ENCODE assay signal across 21 mouse cellular contexts in the genomic region with DNA sequence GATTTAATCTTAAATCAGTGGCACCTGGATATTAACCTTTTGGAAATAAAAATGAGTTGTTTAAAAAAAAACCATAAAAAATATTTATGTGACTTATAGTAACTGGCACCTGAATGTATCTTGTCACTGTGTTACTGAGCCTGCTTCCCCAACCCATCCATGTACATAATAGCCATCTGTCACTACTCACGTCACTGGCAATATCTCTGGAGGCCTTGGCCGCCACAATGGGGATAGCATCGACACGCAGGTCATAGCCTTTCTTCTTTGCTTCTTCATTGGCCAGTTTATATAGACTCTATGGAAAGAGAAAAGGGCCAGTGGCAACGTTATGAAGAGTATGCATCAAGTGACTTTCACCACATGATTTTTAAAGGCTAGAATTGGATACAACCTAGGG.
DNase-seq lines count a peak whose midpoint lies in the region; ATAC-seq lines count a peak whose summit lies in the region.
"Had no signal": no experiment of that assay in that cellular context is flagged by ENCODE, and none has a peak within 500 bp of the region (broad histone marks: within the 10 kb centered on the region; RNA-seq: fewer than 3 reads in every experiment).

No protein-coding gene starts in this region.

- H3K27me3 ChIP-seq in hindbrain, embryonic 11.5 days (ENCODE audit: control insufficient read depth, insufficient read depth, low read length): no peaks in the 10 kb centered on the region
- H3K27me3 ChIP-seq: forebrain, embryonic 13.5 days; heart, embryonic 12.5 days; hindbrain, embryonic 12.5 days had no signal

- no peak overlapping the region for H3K4me3 ChIP-seq in hindbrain, embryonic 11.5 days (ENCODE audit: low read depth, low read length)
- H3K4me3 ChIP-seq: embryonic facial prominence, embryonic 10.5 days; forebrain, embryonic 13.5 days; heart, embryonic 12.5 days; hindbrain, embryonic 12.5 days had no signal

- peak; percentile 83 for DNase-seq in brain, adult 2 months (ENCODE audit: low read depth, low spot score)
- DNase-seq in cerebellum, adult 11 months: peak; percentile 46
- peak; percentile 44 for DNase-seq in cerebellum, adult 8-10 months
- DNase-seq in cerebellum, postnatal 14 days: peak; percentile 37 to 72
- no peak for DNase-seq in hindbrain, embryonic 11.5 days (ENCODE audit: low spot score)
- DNase-seq in kidney, postnatal 36 days: no peak
- DNase-seq: adrenal gland, postnatal 10 days; forebrain, postnatal 0 days; gastrocnemius, postnatal 36 days; heart, adult 18-20 months; heart, postnatal 36 days; kidney, adult 11 months; kidney, adult 9 months had no signal

- no peaks in the 10 kb centered on the region for H3K4me1 ChIP-seq in hindbrain, embryonic 11.5 days (replicated peaks; ENCODE audit: control insufficient read depth, insufficient read depth, low read length)
- H3K4me1 ChIP-seq: embryonic facial prominence, embryonic 10.5 days; heart, embryonic 12.5 days; hindbrain, embryonic 12.5 days had no signal

- H3K36me3 ChIP-seq in hindbrain, embryonic 11.5 days (ENCODE audit: control insufficient read depth, insufficient read depth, low read length): no peaks in the 10 kb centered on the region
- H3K36me3 ChIP-seq: embryonic facial prominence, embryonic 10.5 days; heart, embryonic 12.5 days; hindbrain, embryonic 12.5 days had no signal

- H3K27ac ChIP-seq in hindbrain, embryonic 11.5 days (ENCODE audit: low read depth, low read length): no peak overlapping the region
- H3K27ac ChIP-seq: embryonic facial prominence, embryonic 10.5 days; forebrain, embryonic 13.5 days; hindbrain, embryonic 12.5 days; kidney, postnatal 0 days had no signal

- H3K9me3 ChIP-seq in hindbrain, embryonic 11.5 days (ENCODE audit: control insufficient read depth, low read length): no peaks in the 10 kb centered on the region
- H3K9me3 ChIP-seq: embryonic facial prominence, embryonic 10.5 days; forebrain, embryonic 13.5 days; heart, embryonic 12.5 days; hindbrain, embryonic 12.5 days had no signal

- ATAC-seq in hindbrain, embryonic 11.5 days (ENCODE audit: low FRiP score): no peak
- no peak for ATAC-seq in frontal cortex, adult (ENCODE audit: low TSS enrichment)
- ATAC-seq: forebrain, embryonic 13.5 days; forebrain, postnatal 0 days; hindbrain, embryonic 16.5 days; inflammation-experienced regulatory T-cells, adult 6 months had no signal

- WGBS in hindbrain, embryonic 11.5 days: 81% methylated on average over 5 of the region's 5 CpGs

- no peak overlapping the region for H3K9ac ChIP-seq in hindbrain, embryonic 11.5 days (ENCODE audit: low read depth, low read length)
- H3K9ac ChIP-seq: forebrain, embryonic 13.5 days; forebrain, postnatal 0 days; heart, embryonic 12.5 days; hindbrain, embryonic 12.5 days had no signal

- H3K4me2 ChIP-seq in hindbrain, embryonic 11.5 days (replicated peaks; ENCODE audit: low read depth, low read length): no peak overlapping the region
- H3K4me2 ChIP-seq: forebrain, embryonic 13.5 days; heart, embryonic 12.5 days; hindbrain, embryonic 12.5 days had no signal

Comparison
In these comparisons a context has a peak if more than half of its experiments do, and no peak if none do; other contexts are left out.
1. DNase-seq: peak in brain, adult 2 months (single experiment), cerebellum, adult 11 months (single experiment), cerebellum, adult 8-10 months (single experiment) and cerebellum, postnatal 14 days (2 of 2); none in hindbrain, embryonic 11.5 days (single experiment) and kidney, postnatal 36 days (0 of 2).